Mouse (Mus musculus): ENCODE data around the gene Akr1c13. TPM values are rescaled to one million over a fixed set of nuclear protein-coding genes. Genes with fewer than 3 reads are reported as not detected.
"Not testable (repeated sequence)": the region's sequence is repeated elsewhere in the genome, so short reads cannot be mapped to it uniquely, and the experiment has no call there.

The Akr1c13 gene
- 10.8 and 13.2 TPM in 2 replicates for polyA plus RNA-seq (2012; ENCODE audit: insufficient read depth, insufficient read length, missing spikeins)

GRCm38 (mm10) chr13:4190904-4191303, at the start of gene Akr1c13:
Gene Akr1c13, plus strand, starts transcription at chr13:4191150.
- H3K4me3 ChIP-seq (ENCODE audit: insufficient read depth, low read depth, low read length), result peak within 1 kb of the TSS; percentile 21
- H3K27ac ChIP-seq (replicated peaks; ENCODE audit: low read depth, low read length), result no peak within 1 kb of the TSS

GRCm38 (mm10) chr13:4144261-4144660, 46.7 kb upstream of the Akr1c13 start:
- H3K4me3 ChIP-seq (ENCODE audit: insufficient read depth, low read depth, low read length), result no peak overlapping the region
- H3K4me1 ChIP-seq (ENCODE audit: control insufficient read depth, insufficient read depth, insufficient read length, low read length), result no peaks in the 10 kb centered on the region
- no peak overlapping the region for H3K27ac ChIP-seq (replicated peaks; ENCODE audit: low read depth, low read length)

More at GRCm38 (mm10) chr13:4190904-4191303, at the start of gene Akr1c13:
- H3K4me1 ChIP-seq (ENCODE audit: control insufficient read depth, insufficient read depth, insufficient read length, low read length), result no peaks in the 10 kb centered on the region

GRCm38 (mm10) chr13:4150518-4150917, 40.4 kb upstream of the Akr1c13 start, which contains the start of gene Akr1c18:
Gene Akr1c18, minus strand, starts transcription at chr13:4150654.
- H3K4me1 ChIP-seq (ENCODE audit: control insufficient read depth, insufficient read depth, insufficient read length, low read length), result no peaks in the 10 kb centered on the region

GRCm38 (mm10) chr13:4152908-4153307, 38.0 kb upstream of the Akr1c13 start:
- Histone ChIP-seq H3K4me3 (ENCODE audit: insufficient read depth, low read depth, low read length) (no peak overlapping the region), H3K4me1 (ENCODE audit: control insufficient read depth, insufficient read depth, insufficient read length, low read length) (no peaks in the 10 kb centered on the region)

More at GRCm38 (mm10) chr13:4150518-4150917, 40.4 kb upstream of the Akr1c13 start, which contains the start of gene Akr1c18:
- no peak within 1 kb of the TSS for H3K27ac ChIP-seq (replicated peaks; ENCODE audit: low read depth, low read length)
- H3K4me3 ChIP-seq (ENCODE audit: insufficient read depth, low read depth, low read length), result no peak within 1 kb of the TSS

GRCm38 (mm10) chr13:4153593-4153992, 37.4 kb upstream of the Akr1c13 start:
- no peak overlapping the region for H3K27ac ChIP-seq (replicated peaks; ENCODE audit: low read depth, low read length)
- H3K4me1 ChIP-seq (ENCODE audit: control insufficient read depth, insufficient read depth, insufficient read length, low read length), result no peaks in the 10 kb centered on the region
- H3K4me3 ChIP-seq (ENCODE audit: insufficient read depth, low read depth, low read length), result no peak overlapping the region

More at GRCm38 (mm10) chr13:4152908-4153307, 38.0 kb upstream of the Akr1c13 start:
- H3K27ac ChIP-seq (replicated peaks; ENCODE audit: low read depth, low read length), result no peak overlapping the region

DNA sequence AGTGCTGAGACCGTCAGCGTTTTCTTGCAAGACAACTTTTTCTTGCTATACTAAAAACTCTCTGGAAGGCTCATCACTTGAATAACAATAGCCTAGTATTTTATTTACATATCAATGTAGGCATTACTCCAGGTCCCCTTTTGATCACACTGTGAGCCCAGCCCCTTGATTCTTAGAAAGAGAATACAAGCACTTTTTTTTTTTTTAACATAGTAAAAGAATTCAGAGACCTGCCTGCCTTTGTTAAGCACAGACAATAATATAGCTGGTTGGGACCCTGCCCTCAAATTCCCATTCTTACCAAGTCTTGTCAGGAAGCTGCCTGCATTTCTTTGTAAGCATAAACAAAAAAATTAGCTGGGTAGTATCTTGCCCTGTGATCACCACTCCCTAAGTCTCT, 35.7 kb upstream of the Akr1c13 start:
- Histone ChIP-seq H3K4me3 (ENCODE audit: insufficient read depth, low read depth, low read length) (no peak overlapping the region), H3K4me1 (ENCODE audit: control insufficient read depth, insufficient read depth, insufficient read length, low read length) (no peaks in the 10 kb centered on the region), H3K27ac (replicated peaks; ENCODE audit: low read depth, low read length) (no peak overlapping the region)

DNA sequence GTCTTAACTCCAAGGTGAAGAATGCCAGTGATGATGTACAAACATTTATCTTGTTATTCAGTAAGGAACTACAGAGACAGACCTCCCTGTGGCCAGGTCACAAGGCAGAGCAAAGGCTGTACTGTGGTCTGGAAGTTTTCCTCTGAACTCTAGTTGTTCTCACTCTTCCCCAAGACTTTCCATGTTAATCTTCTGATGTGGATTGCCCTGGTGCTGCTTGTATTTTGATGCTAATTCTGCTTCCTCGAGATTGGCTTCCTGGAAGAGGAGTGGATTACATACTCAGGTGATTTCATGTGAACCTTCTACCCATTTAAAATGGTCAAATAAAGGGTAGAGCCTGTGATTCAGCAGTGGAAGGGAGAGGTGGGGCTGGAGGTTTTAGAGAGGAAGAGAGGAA, 22.9 kb upstream of the Akr1c13 start:
- Histone ChIP-seq H3K27ac (replicated peaks; ENCODE audit: low read depth, low read length) (no peak overlapping the region), H3K4me1 (ENCODE audit: control insufficient read depth, insufficient read depth, insufficient read length, low read length) (no peaks in the 10 kb centered on the region), H3K4me3 (ENCODE audit: insufficient read depth, low read depth, low read length) (no peak overlapping the region)

DNA sequence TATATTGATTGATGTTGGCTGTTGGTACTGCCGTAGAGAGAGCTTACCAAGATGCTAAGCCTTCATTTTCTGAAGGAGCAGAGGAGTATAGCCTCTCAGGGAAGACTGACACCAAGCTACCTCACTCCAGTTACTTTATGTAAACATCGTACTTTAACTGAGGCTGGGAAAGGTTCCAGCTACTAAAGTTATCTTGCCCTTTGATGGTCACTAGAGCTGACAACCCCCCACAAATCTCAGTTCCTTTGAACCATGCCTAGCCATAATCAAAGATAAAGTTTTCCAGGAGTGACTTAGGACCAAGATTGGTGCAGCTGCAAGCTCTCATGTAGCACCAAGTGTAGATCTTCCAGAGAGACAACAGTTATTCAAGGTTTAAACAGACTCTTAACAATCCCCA, 18.0 kb upstream of the Akr1c13 start:
- Histone ChIP-seq H3K4me1 (ENCODE audit: control insufficient read depth, insufficient read depth, insufficient read length, low read length) (no peaks in the 10 kb centered on the region), H3K27ac (replicated peaks; ENCODE audit: low read depth, low read length) (no peak overlapping the region), H3K4me3 (ENCODE audit: insufficient read depth, low read depth, low read length) (no peak overlapping the region)

- H3K4me1 ChIP-seq (ENCODE audit: control insufficient read depth, insufficient read depth, insufficient read length, low read length); H3K4me3 ChIP-seq (ENCODE audit: insufficient read depth, low read depth, low read length); H3K27ac ChIP-seq (replicated peaks; ENCODE audit: low read depth, low read length): not testable (repeated sequence)
Observed at GRCm38 (mm10) chr13:4181321-4181720, 9.6 kb upstream of the Akr1c13 start.

DNA sequence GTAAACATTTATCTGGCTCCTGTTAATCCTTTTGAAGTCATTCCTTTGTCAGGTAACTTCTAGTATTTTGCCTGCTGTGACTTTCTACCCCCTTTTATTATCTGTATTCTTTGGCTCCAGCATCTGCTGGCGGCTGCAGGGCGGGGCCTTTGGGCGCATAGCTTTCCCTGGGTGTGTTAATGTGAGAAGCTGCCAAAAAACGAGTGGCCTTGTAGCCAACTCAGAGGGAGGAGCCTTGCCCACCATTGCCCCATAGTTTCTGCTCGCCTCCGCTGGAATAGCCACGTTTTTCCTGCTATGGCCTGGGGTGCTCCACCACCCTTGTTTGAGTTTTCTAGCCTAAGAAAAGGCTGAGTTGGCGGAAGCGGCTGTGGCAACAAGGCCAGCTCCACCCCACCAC, 7.8 kb upstream of the Akr1c13 start:
- no peaks in the 10 kb centered on the region for H3K4me1 ChIP-seq (ENCODE audit: control insufficient read depth, insufficient read depth, insufficient read length, low read length)
- H3K4me3 ChIP-seq (ENCODE audit: insufficient read depth, low read depth, low read length), result no peak overlapping the region
- H3K27ac ChIP-seq (replicated peaks; ENCODE audit: low read depth, low read length), result no peak overlapping the region

- not testable (repeated sequence) for H3K4me3 ChIP-seq (ENCODE audit: insufficient read depth, low read depth, low read length); H3K4me1 ChIP-seq (ENCODE audit: control insufficient read depth, insufficient read depth, insufficient read length, low read length); H3K27ac ChIP-seq (replicated peaks; ENCODE audit: low read depth, low read length)
Observed at GRCm38 (mm10) chr13:4186641-4187411, 4.1 kb upstream of the Akr1c13 start.

DNA sequence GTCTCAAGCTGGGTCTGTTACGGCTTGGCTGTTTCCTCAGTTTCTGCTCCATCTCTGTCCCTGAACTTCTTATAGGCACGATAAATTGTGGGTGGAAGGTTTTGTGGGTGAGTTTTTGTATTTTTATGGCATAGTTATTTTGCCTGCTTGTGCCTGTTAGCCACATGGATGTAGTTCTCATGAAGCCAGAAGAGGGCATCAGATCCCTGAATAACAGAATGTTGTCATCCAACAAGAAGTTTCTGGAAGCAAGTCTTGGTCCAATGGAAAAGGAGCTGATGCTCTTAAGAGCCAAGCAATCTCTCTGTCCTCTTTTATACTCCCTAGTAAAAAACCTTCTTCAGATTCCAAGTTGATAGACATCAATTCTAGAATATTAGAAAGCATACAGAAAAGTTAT, 2.8 kb upstream of the Akr1c13 start:
- no peaks in the 10 kb centered on the region for H3K4me1 ChIP-seq (ENCODE audit: control insufficient read depth, insufficient read depth, insufficient read length, low read length)
- no peak overlapping the region for H3K27ac ChIP-seq (replicated peaks; ENCODE audit: low read depth, low read length)
- no peak overlapping the region for H3K4me3 ChIP-seq (ENCODE audit: insufficient read depth, low read depth, low read length)

DNA sequence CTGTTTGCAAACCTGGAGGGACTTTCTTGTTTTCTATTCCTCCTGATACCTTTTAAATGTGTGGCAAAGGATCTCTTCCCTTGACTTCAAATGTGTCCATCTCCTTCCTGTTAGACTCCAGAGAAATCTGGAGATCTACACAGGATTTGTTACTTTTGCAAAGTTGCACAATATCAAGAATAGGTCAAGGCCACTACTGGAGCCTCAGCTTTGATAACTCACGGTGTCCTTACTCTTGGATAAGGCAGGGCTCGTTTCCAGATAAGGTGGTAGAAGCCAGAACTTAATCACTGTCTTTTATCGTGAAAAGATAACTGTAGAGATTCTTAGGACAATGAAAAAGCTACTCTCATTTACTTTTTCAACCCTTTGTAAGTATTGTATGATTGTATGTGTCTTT, 1.6 kb downstream of the Akr1c13 start:
- Histone ChIP-seq H3K4me3 (ENCODE audit: insufficient read depth, low read depth, low read length) (no peak overlapping the region), H3K4me1 (ENCODE audit: control insufficient read depth, insufficient read depth, insufficient read length, low read length) (no peaks in the 10 kb centered on the region), H3K27ac (replicated peaks; ENCODE audit: low read depth, low read length) (no peak overlapping the region)

DNA sequence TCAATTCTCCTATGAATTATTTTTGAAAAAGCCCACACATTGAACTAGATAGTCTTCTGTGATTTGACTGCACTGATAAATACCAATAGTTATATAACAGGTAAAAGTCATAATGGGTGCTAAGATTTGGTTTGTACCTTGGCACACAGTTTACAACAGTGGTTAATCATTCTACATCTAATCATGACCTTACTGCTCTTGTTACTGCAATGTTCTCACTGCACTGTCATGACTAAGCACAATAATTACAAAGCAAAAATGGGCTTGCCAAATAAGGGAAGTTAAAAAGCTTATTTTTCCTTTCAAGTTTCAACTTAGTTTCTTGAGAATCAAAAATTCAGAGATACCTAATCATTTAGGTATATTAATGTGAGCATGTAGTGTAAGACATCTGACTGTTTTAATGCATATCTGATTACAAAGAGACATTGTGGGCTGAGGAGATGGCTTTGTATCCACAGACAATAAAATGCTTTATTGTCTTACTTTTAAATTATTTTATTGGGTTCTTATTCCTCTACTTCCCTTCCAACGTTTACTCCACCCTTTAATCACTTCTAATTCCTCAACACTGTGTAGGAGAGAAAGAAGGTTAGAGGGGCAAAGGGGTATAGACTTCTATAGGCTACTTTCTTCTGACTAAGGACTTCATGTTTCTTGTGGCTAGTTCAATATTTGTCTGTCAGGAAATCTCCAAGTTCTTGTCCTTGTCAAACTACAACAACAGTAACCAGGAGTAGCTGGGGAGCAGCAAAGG, 15.4 kb downstream of the Akr1c13 start:
- Histone ChIP-seq H3K4me1 (ENCODE audit: control insufficient read depth, insufficient read depth, insufficient read length, low read length) (no peaks in the 10 kb centered on the region), H3K27ac (replicated peaks; ENCODE audit: low read depth, low read length) (no peak overlapping the region), H3K4me3 (ENCODE audit: insufficient read depth, low read depth, low read length) (no peak overlapping the region)

DNA sequence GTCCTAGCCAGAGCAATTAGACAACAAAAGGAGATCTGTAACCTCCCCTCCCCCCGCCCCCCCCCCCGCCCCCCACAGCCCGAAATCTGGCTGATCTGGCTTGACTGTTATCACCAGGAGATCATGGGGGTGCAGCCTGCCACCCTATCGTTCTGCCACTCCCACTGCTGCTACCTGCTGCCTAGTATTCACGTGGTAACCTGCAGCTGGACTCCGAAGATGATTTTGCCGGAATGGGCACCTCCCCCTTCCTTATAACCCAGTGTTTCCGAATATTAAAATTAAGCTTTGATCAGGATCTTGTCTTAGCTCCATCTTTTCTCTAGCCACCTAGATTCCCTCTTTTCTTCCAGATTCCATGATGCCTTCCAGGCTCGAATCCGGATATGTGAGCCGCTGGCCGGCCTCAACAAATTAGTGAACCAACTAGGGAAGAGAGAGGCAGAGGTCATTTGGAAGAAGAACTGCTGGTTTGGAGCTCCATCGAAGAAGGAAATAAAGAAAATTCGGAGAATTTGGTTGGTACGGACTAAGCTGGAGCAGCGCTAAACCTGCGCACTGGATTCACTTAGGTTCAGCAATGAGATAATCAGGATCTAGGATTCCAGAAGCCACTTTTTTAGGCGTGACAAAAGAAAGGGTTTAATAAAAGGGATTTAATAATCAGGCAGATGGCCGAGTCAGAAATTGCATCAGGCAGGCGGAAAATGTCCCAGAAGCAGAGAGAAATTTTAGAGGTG, 20.8 kb downstream of the Akr1c13 start:
- no peaks in the 10 kb centered on the region for H3K4me1 ChIP-seq (ENCODE audit: control insufficient read depth, insufficient read depth, insufficient read length, low read length)
- H3K27ac ChIP-seq (replicated peaks; ENCODE audit: low read depth, low read length), result no peak overlapping the region
- no peak overlapping the region for H3K4me3 ChIP-seq (ENCODE audit: insufficient read depth, low read depth, low read length)
